Mouse (Mus musculus) kidney, embryonic 14.5 days (tissue): ENCODE data around the gene Sh3rf1. TPM values are rescaled to one million over a fixed set of nuclear protein-coding genes. Genes with fewer than 3 reads are reported as not detected.

ENCODE experiments used
- ATAC-seq: fragments of 200-750 bp; cut with Nextera tagmentation; 2 replicates; pipeline ENCODE4 v1.8.0; 2017; ENCODE audit warnings: moderate number of reproducible peaks, mild to moderate bottlenecking, moderate TSS enrichment, moderate library complexity; ENCODE audit not compliant: low FRiP score, low TSS enrichment
- H3K27ac ChIP-seq: fragments of 300-500 bp; sonication (generic); 2 replicates; pipeline ENCODE4 v1.5.1; 2014; ENCODE audit warnings: low read depth, mild to moderate bottlenecking, low read length, moderate library complexity, mixed read lengths
- H3K27me3 ChIP-seq: fragments of 300-500 bp; sonication (generic); 2 replicates; pipeline ENCODE4 v1.6.1; 2014; ENCODE audit warnings: mild to moderate bottlenecking, low read length; ENCODE audit not compliant: control insufficient read depth, insufficient read depth
- H3K36me3 ChIP-seq: fragments of 300-500 bp; sonication (generic); 2 replicates; pipeline ENCODE4 v1.6.1; 2014; ENCODE audit warnings: low read length, mixed read lengths; ENCODE audit not compliant: control insufficient read depth, insufficient read depth
- H3K4me1 ChIP-seq: fragments of 300-500 bp; sonication (generic); 2 replicates; pipeline ENCODE4 v1.6.1; 2014; ENCODE audit warnings: low read length, mixed read lengths; ENCODE audit not compliant: control insufficient read depth, insufficient read depth
- H3K4me2 ChIP-seq: fragments of 300-500 bp; sonication (generic); replicated peaks from 2 replicates; pipeline ENCODE4 v1.6.1; 2014; ENCODE audit warnings: low read depth, mild to moderate bottlenecking, low read length
- H3K4me3 ChIP-seq: fragments of 300-500 bp; sonication (generic); 2 replicates; pipeline ENCODE4 v1.5.1; 2014; ENCODE audit warnings: mild to moderate bottlenecking, low read length
- H3K9ac ChIP-seq: fragments of 300-500 bp; sonication (generic); 2 replicates; pipeline ENCODE4 v1.6.1; 2014; ENCODE audit warnings: low read depth, mild to moderate bottlenecking, low read length, moderate library complexity
- H3K9me3 ChIP-seq: fragments of 300-500 bp; sonication (generic); 2 replicates; pipeline ENCODE4 v1.6.1; 2016; ENCODE audit warnings: low read length; ENCODE audit not compliant: control insufficient read depth
- WGBS: fragments of 180-500 bp; shearing (Covaris S2); extraction: QIAGEN DNeasy Blood & Tissue Kit; methylation state at CpG from one replicate; pipeline ENCODE4 v1.1.7; 2014; 5-methylcytosine and 5-hydroxymethylcytosine counted together
- polyA plus RNA-seq: library from polyadenylated mRNA; unstranded; fragments of >200 nt; fragmentation: Nextera tagmentation; extraction: Ambion mirVana; gene quantifications from 2 replicates; pipeline ENCODE4 v1.2.1, GENCODE M21; 2014

Gene Sh3rf1
- polyA plus RNA-seq, 1 experiment from 2014 or later, result 25.9 TPM

DNA sequence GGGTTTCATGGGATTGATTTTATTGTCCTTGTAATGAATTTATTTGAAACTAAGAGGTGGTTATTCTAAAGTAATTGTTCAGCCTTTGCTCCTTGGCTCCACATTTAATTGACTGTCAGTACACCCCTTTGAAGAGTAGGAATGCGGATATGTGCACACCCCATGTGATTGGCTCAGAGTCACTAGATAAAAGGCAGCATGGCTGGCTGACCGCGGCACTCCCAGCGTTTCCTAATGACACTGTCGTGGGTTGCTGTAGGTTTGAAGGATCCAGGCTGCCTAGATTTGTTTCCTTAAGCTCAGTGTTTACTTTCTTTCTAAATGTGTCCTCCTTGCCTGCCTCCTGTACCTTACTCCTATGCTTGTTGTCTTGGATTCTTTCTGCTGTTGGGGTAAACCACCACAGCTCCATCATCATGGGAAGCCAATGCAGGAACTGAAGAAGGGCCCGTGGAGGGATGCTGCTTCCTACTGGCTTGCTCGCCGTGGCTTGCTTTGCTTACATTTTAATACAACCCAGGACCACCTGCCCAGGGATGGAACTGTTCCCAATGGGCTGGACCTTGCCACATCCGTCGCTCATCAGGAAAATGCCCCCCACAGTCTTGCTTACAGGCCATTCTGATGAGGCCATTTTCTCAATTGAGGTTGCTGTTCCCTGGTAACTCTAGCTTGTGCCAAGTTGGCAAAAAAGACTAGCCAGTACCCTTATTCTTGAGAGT lies 93.3 kb downstream of the Sh3rf1 start:
- ATAC-seq, result peak; percentile 77; the same call in 1 of the 2 replicates
- 53% methylated on average over 10 of the region's 10 CpGs for WGBS
- no peak overlapping the region for H3K4me3 ChIP-seq
- peaks cover 25% of the 10 kb centered on the region for H3K4me1 ChIP-seq
- H3K27me3 ChIP-seq, result no peaks in the 10 kb centered on the region
- peak overlapping the region; percentile 52; the same call in 1 of the 2 replicates for H3K27ac ChIP-seq
- peaks cover 4% of the 10 kb centered on the region; the same call in 1 of the 2 replicates for H3K9me3 ChIP-seq
- no peaks in the 10 kb centered on the region for H3K36me3 ChIP-seq
- H3K9ac ChIP-seq, result no peak overlapping the region
- no peak overlapping the region for H3K4me2 ChIP-seq

DNA sequence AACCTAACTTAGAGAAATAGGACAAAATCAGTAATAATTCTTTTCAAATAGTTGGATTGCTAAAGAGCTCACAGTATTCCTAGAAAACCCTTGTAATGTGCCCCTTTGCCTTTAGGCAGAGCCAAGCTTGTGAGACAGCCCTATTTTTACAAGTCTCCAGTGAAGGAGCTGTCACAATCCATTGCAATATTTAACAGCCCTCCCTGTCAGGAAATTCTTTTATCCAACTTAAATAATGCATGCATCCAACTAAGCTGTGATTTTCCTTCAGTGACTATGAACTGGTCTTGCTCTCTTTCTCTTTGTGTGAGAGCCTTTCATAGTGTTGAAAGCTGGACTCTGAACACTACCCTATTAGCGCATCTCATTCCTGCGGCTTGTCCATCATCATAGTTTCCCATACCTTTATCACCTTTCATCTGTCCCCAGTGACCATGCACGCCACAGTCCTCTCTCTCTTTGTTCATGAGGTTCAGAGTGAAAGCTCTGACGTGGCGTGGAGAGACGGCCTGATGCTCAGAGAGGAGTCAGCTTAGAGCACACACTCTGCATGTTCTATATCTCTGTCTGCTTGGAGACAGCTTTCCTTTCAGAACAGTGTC lies 94.0 kb downstream of the Sh3rf1 start:
- 91% methylated on average over 6 of the region's 6 CpGs for WGBS
- peaks cover 31% of the 10 kb centered on the region for H3K4me1 ChIP-seq
- H3K27ac ChIP-seq, result peak overlapping the region; percentile 52; the same call in 1 of the 2 replicates
- no peak overlapping the region for H3K9ac ChIP-seq
- no peak overlapping the region for H3K4me2 ChIP-seq
- H3K27me3 ChIP-seq, result no peaks in the 10 kb centered on the region
- ATAC-seq, result no peak
- no peaks in the 10 kb centered on the region for H3K36me3 ChIP-seq
- no peak overlapping the region for H3K4me3 ChIP-seq
- H3K9me3 ChIP-seq, result peaks cover 4% of the 10 kb centered on the region; the same call in 1 of the 2 replicates

DNA sequence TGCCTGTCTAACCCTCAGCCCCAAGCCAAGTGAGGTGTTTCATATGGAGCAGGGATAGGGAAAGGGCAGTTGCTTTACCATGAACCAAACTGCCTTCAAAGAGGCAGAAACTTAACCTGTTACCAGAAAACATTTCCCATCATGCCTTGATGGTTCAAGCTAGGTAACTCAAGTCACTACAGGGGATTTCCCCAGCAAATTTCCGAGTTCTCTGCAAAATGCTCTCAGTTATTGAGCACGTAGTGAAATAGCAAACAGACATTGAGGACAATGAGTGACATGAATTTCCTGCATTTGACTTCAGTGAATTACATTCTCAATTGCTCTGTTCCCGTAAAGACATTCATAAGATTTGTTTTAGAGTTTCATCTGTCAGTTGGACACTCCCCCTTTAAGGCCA lies 97.5 kb downstream of the Sh3rf1 start:
- Histone ChIP-seq H3K4me3 (no peak overlapping the region), H3K36me3 (no peaks in the 10 kb centered on the region), H3K9ac (no peak overlapping the region), H3K9me3 (0 out of 2 replicates have a peak, but pooled peaks cover 4% of the 10 kb centered on the region), H3K4me2 (no peak overlapping the region), H3K4me1 (peaks cover 48% of the 10 kb centered on the region), H3K27ac (no peak overlapping the region), H3K27me3 (no peaks in the 10 kb centered on the region)
- 40% methylated on average over 3 of the region's 3 CpGs for WGBS
- ATAC-seq, result no peak

DNA sequence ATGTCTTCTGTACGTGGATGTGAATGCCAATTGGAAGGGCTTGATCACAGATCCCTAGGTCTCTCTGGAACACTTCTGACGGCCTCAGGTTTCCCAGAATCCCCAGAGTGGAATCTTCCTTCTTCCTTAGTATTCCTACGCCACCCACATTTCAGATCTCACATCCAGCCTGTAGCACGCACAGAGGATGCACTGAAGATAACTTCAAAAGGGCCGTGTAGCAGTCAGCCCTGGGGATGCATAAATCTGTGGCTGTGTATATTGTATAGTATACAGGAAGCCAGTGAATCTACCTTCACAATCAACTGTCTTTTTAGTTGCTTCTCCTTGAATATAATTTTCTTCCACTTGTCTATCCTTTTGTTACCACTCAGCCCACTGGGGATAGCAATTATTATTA lies 98.1 kb downstream of the Sh3rf1 start:
- H3K27ac ChIP-seq, result 0 out of 2 replicates have a peak overlapping the region, but pooled peaks have one; percentile 6
- H3K9me3 ChIP-seq, result 0 out of 2 replicates have a peak, but pooled peaks cover 4% of the 10 kb centered on the region
- ATAC-seq, result no peak
- H3K36me3 ChIP-seq, result no peaks in the 10 kb centered on the region
- H3K4me2 ChIP-seq, result no peak overlapping the region
- no peak overlapping the region for H3K4me3 ChIP-seq
- H3K9ac ChIP-seq, result no peak overlapping the region
- peaks cover 44% of the 10 kb centered on the region for H3K4me1 ChIP-seq
- no peaks in the 10 kb centered on the region for H3K27me3 ChIP-seq
- WGBS, result 55% methylated on average over 5 of the region's 5 CpGs

DNA sequence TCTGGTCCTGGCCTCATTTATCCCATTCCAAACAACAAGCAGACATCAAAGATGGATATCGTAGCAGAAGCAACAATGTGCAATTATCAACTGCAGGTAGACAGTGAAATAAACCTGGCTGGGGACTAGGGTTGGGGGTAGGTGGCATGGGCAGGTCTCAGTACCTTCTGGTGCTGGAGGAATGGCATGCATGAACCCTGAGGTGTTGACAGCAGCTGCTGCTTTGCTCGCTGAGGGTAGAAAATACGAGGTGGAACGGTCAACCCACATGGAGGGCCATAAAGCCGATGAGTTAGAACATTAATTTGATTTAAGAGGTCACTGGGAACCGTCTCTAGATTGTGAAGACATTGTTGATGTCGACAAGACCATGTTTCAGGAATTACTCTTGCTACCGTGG lies 98.8 kb downstream of the Sh3rf1 start:
- no peaks in the 10 kb centered on the region for H3K36me3 ChIP-seq
- H3K4me1 ChIP-seq, result peaks cover 38% of the 10 kb centered on the region
- 0 out of 2 replicates have a peak, but pooled peaks cover under 1% of the 10 kb centered on the region for H3K9me3 ChIP-seq
- no peak for ATAC-seq
- H3K4me2 ChIP-seq, result no peak overlapping the region
- no peak overlapping the region for H3K4me3 ChIP-seq
- H3K9ac ChIP-seq, result no peak overlapping the region
- H3K27me3 ChIP-seq, result no peaks in the 10 kb centered on the region
- no peak overlapping the region for H3K27ac ChIP-seq
- WGBS, result 28% methylated on average over 8 of the region's 8 CpGs

DNA sequence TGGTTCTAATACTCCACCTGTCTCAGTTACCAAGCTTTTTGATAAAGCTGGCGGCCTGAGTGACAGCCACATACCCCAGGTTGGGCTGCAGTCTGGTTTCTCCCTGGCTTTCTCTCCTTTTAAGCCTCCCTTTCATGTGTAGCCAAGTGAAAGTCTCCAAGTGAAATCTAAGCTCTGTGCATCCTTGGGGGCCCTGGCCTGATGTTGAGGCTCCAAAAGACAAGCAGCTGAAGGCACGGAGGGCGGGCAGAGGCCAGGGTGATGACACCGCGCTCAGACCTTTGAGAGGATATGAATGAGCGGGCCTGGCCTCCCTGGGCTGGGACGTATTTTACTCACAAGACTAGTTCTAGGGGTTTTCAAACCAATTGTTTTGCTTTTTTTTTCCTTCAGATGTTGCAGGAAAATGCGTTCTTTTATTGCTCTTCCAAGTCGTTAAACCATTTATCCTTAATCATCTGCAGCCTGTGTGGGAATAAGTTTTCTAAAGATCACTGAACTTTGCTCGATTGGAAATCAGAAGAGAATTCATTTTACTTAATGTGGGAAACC lies 100.8 kb downstream of the Sh3rf1 start:
- no peaks in the 10 kb centered on the region for H3K9me3 ChIP-seq
- no peak overlapping the region for H3K9ac ChIP-seq
- no peak overlapping the region for H3K4me2 ChIP-seq
- H3K36me3 ChIP-seq, result 0 out of 2 replicates have a peak, but pooled peaks cover 4% of the 10 kb centered on the region
- WGBS, result 31% methylated on average over 10 of the region's 10 CpGs
- H3K27ac ChIP-seq, result no peak overlapping the region
- peak; percentile 41; the same call in 1 of the 2 replicates for ATAC-seq
- peaks cover 38% of the 10 kb centered on the region for H3K4me1 ChIP-seq
- H3K4me3 ChIP-seq, result no peak overlapping the region
- no peaks in the 10 kb centered on the region for H3K27me3 ChIP-seq

DNA sequence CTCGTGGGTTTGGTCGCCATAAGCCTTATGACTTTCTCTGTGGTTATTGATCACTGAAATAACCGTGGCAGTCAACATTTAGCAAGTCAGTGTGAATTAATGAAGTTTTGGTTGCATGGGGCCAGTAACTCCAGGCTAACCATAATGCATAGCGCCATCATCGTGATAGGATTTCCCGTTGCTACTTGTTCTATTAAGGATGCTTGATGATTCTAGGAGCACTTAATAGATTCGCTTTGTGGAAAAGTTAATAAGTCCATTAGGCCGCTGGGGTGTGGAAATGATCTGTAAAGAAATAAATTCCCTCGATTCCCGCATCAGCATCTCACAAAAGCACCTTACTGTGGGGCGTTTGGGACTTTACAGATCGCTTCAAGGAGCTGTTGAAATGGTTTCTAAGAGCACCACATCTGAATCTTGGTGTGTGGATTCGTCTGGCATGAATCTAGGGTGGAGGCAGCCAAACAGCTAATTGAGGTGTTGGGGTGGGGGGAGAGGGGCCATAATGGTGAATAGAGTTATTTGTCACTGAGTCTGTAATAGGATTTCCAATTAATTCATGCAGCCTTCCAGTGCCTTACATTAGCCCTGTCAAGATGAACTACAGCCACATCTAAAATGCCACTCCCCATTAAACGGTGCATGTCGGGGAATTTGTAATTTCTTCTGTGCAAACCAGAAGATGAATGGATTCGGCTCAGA lies 101.5 kb downstream of the Sh3rf1 start:
- no peaks in the 10 kb centered on the region for H3K27me3 ChIP-seq
- 63% methylated on average over 16 of the region's 16 CpGs for WGBS
- no peak overlapping the region for H3K4me2 ChIP-seq
- no peak overlapping the region for H3K27ac ChIP-seq
- H3K4me1 ChIP-seq, result peaks cover 38% of the 10 kb centered on the region
- H3K4me3 ChIP-seq, result no peak overlapping the region
- ATAC-seq, result no peak
- H3K9ac ChIP-seq, result no peak overlapping the region
- peaks cover 9% of the 10 kb centered on the region for H3K36me3 ChIP-seq
- no peaks in the 10 kb centered on the region for H3K9me3 ChIP-seq

DNA sequence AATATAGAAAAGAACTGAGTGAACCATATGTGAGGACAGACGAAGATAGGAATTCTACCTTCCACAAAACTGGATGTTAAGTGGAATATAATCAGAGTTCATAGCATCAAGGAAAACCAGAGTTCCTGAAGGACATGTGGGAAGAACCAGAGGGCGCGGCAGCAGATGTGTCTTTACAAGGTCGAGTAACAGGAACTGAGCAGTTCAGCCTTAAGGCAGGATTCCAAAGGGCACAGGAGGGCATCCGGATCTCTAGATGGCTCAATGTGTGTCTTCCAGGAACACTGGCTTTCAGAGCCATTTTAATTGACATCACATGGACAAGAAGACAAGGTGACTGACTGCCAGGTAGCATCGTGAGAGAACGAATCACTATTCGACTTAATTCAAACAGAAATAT lies 102.6 kb downstream of the Sh3rf1 start:
- Histone ChIP-seq H3K4me1 (peaks cover 34% of the 10 kb centered on the region), H3K27me3 (no peaks in the 10 kb centered on the region), H3K4me2 (no peak overlapping the region), H3K9ac (no peak overlapping the region), H3K9me3 (no peaks in the 10 kb centered on the region), H3K4me3 (no peak overlapping the region), H3K36me3 (peaks cover 9% of the 10 kb centered on the region), H3K27ac (no peak overlapping the region)
- 79% methylated on average over 8 of the region's 8 CpGs for WGBS
- no peak for ATAC-seq
